Mouse (Mus musculus): ENCODE results near the gene Pdk4.

The Pdk4 gene

GRCm38 (mm10) chr6:5495961-5496853 is at the start of gene Pdk4:
Pdk4 (minus strand) TSS chr6:5496309.
- DNase-seq (ENCODE audit: low spot score in 2 of 2): peak; percentile 81 to 92

DNA sequence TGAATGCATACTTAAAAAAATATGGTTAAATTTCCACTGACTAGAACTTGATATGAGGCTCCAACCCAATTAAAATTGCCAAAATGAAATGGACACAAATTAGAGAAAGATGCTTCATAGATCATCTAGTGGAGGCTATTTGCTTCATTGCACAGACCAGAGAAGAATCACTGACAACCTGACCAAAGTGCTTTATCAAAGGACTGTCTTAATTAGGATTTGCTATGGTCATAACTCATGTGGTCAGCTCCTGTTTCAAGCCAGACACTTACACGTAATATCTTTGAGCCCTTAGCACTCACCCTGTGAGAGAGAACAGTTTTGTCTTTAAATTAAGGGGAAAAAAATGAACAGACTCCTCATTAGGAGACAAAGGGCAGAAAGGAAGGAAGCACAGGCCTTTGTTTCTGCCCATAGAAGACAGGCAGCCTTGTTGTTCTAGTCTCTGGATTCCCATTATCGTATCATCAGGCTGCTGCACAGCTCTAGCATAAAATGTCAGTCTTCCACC is 41.8 kb upstream of the Pdk4 start:
- no peak for DNase-seq (ENCODE audit: low spot score in 2 of 2)

DNA sequence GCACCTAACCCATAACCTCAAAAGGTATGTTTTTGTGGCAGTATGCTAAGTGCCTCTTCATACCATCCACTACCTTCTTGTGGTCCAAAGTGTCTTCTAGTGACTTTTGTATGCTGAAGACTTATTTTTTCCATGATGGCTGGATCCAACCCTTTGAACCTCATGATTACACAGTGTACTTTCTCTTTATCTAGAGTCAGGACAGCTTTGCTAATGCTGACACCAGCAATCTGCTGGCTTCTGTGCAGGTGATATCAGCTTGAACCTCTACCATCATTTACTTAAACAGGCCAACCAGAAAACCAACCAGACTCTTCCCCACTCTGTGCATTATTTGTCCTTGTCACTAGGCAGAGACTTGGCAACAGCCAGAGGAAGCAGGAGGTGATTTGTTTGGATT is 39.6 kb upstream of the Pdk4 start:
- no peak for DNase-seq (ENCODE audit: low spot score in 2 of 2)

- DNase-seq (ENCODE audit: low spot score in 2 of 2): no peak
These were observed 21.0 kb upstream of the Pdk4 start for GRCm38 (mm10) chr6:5517091-5517490.

DNA sequence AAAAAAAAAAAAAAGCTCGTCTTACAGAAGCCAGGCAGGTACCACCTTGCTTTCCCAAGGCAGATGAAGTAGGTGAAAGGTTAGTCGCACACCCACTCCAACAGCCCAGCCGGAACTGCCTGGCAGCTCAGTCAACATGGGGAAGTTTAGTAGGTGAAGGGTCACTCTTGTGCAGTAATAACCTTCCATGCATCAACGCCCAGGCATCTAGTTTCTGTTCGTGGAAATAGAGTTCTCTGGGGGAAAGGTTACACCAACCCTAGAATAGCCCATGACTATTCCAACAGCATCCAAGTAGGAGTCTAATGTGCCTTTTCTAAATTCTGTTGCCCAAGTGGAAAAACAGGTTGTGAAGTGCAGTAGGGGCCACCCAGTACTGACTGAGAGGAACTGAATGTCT is 13.6 kb upstream of the Pdk4 start:
- DNase-seq (ENCODE audit: low spot score in 2 of 2): peak; percentile 56 to 75

- peak in 1 of 2 experiments; percentile 50 for DNase-seq (ENCODE audit: low spot score in 2 of 2)
These were observed 13.2 kb upstream of the Pdk4 start for GRCm38 (mm10) chr6:5509303-5509702.

GRCm38 (mm10) chr6:5507821-5508220 is 11.7 kb upstream of the Pdk4 start:
- DNase-seq (ENCODE audit: low spot score in 2 of 2): no peak

GRCm38 (mm10) chr6:5506271-5506670 is 10.2 kb upstream of the Pdk4 start:
- no peak for DNase-seq (ENCODE audit: low spot score in 2 of 2)

GRCm38 (mm10) chr6:5502810-5503209 is 6.7 kb upstream of the Pdk4 start:
- no peak for DNase-seq (ENCODE audit: low spot score in 2 of 2)

DNA sequence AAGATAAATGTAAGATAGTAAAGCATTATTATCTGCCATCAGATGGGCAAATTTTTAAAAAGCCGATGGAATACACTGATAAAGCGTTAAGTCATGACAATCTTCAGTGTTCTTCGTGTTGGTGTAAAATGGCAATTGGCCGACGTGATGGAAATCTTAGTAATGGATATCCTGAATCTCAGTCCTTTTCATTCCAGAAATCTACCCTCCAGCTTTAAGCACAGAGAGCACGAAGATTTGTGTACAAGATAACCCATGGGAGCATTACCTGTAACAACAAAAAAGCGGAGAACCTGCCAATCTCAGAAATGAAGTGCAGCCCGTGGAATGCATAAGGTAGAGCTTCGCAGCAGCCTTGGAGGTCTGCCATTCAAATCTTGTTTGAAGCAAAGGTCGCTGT is 5.4 kb upstream of the Pdk4 start:
- no peak for DNase-seq (ENCODE audit: low spot score in 2 of 2)

DNA sequence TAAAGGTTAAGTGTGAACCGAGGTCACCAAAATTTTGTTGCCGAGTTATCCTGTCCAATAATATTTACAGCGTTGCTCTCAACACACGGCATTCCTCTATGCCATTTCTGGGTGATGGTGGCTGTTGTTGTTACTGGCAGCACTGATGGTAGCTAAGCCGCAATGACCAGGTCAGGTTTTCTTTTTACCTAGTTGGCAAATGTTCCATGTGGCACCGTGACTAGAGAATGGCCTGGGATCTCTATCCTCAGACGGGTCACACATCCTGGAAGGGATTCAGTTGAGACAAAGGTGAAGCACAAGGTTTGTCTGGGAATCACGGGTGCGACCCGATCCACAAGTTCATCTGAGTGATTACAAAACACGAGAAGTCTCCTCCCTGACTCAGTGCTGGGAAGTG is 2.6 kb upstream of the Pdk4 start:
- no peak for DNase-seq (ENCODE audit: low spot score in 2 of 2)

GRCm38 (mm10) chr6:5496854-5497235 is 736 bp upstream of the Pdk4 start:
- DNase-seq (ENCODE audit: low spot score in 2 of 2): no peak

DNA sequence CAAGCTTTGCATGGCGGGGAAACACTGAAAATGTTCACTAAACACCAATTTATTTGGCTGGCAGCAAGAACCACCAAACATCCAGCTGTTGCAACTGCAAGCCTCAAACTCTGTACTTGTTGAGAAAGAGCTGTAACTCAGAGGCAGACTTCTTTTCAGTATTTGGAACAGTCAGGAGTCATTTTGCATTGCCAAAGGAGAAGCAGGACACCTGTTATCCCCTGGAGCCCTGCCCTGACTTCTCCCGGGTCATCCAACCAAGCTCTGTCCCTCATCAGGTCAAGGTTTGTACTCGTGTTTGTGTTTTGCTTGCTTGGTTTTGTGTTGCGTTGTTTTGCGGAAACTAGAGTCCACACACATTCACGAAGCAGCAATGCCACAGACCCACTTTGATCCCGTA is 11.1 kb downstream of the Pdk4 start:
- DNase-seq (ENCODE audit: low spot score in 2 of 2): no peak

DNA sequence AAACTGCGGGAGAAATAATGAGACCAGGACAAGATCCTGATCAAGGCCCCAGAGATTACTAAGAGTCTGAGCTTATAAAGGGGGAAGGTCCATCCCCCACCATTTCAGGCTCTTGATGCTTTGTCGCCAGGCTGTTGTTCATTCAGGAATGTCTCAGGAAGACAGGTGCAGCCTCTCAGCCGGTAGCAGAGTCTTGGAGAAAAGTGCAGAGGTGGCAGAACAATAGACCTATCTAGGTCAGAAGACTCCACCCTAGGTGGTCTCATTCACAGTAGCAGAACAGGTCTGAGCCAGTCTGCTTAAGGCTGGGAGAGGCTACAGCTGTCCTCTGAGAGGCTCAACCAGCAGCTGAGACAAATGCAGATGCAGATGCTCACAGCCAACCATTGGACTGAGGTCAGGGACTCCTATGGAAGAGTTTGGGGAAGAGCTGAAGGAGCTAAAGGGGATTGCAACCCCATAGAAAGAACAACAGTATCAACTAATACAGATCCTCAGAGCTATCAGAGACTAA is 13.8 kb downstream of the Pdk4 start:
- no peak for DNase-seq (ENCODE audit: low spot score in 2 of 2)

DNA sequence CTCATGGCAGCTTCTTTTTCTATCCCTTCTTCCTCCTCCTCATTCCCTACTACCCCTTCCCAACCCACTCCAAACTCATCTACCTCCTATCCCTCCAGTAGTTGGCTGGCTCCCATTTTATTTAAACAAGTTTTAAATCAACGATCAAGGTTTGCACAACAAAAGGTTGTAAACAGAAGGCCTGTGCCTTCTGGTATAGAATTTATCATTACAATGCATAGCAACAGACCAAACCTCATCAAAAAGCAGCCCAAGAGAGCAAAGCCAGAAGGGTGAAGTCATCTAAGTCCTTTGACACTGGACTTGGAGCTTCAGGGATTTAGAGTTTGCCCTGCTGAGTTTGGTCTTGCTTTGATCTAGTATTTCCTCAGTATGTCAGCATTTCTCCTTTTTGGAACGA is 15.0 kb downstream of the Pdk4 start:
- no peak for DNase-seq (ENCODE audit: low spot score in 2 of 2)

DNA sequence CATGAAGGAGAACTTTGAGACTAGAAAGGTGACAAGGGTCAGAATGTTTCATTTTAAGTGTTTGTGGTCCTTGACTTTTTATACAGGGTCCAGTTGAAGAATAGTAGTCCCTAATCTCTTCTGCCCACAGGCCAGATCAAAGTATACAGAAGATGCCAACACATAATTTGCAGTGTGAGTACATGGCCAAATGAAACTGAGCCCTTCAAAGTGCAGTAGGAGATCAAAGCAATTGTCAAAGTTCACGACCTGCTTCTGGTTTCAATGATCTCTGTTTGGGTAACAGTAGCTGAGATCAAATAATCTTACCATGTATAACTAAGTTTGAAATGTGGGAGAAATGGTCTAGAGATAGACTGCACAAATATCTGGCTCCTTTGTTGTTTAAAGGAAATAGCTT is 22.1 kb downstream of the Pdk4 start:
- DNase-seq (ENCODE audit: low spot score in 2 of 2): no peak

GRCm38 (mm10) chr6:5472692-5473091 is 23.4 kb downstream of the Pdk4 start:
- DNase-seq (ENCODE audit: low spot score in 2 of 2): no peak

DNA sequence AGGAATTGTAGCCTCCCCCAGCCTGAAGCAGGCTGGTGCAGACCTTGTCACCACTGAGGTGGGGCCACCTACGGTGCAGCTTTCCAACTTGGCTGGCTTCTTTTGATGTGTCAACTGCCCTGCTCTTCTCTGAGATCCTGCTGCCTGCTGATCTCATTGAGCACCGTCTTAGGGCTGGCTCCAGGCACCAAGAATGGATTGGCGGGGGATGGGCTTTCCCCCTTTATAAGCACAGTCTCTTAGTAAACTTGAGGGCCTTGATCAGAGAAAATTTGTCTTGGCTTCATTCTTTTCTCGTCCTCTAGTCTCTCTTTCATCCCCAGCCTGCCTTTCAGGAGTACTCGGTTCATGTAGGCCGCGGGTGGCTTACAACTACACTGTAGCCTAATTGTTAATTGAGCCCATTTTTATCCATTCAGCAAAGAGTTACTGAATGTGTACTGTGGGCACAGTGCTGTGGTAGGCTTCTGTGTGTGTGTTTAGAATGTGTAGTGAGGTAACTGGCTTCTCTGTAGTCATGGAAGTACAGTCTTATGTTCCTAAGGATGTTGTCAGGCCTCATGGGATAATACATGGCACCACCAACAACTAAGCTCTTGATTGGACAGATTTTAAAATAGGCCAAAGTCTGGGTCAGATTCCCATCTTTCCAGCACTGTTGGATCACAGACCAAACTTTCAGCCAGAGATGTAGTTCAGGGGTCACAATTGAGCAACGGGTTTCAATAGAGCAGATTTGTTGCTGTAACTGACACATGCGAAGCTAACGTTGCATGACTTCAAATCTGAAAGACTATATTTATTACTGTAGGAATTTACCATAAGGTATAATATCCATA is 25.4 kb downstream of the Pdk4 start:
- DNase-seq (ENCODE audit: low spot score in 2 of 2): no peak

DNA sequence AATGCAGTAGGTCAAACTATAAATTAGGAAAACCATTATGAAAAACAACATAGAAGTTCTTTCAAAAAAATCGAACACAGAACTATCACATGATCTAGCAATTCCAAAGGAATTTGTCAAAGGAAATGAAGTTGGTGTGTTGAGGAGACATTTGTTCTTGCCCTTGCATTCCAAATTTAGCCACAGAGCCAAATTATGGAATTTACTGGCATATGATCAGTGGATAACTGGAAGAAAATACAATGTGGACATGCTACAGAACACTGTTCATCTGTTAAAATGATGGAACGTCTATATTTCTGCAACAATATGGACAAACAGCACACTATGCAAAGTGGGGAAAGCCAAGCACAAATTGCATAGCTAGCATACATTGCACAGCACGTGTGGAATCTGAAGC is 40.3 kb downstream of the Pdk4 start:
- no peak for DNase-seq (ENCODE audit: low spot score in 2 of 2)

GRCm38 (mm10) chr6:5449878-5450277 is 46.2 kb downstream of the Pdk4 start:
- no peak for DNase-seq (ENCODE audit: low spot score in 2 of 2)

GRCm38 (mm10) chr6:5448396-5448795 is 47.7 kb downstream of the Pdk4 start:
- no peak for DNase-seq (ENCODE audit: low spot score in 2 of 2)

DNA sequence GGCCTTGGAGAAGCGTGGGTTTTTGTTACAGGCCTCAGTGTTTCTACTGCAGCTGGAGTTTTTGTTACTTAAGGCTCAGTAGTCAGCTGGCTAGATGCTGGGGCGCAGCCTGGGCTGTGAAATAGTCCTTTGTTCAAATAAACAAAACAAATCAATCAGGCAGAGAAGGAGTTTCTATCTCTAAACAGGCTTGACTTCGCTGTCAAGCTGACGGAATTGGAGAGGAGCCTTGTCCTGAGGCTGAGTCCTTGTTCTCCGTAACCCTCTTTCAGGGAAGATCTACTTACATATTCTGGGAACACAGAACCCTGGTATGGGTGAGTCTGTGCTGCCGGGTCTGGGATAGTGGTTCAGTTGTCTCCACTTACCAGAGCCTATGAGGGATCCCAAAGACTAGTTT is 48.6 kb downstream of the Pdk4 start:
- no peak for DNase-seq (ENCODE audit: low spot score in 2 of 2)
